Mouse (Mus musculus) kidney, adult 2 months (tissue): ENCODE measurements at regions not wholly inside any gene's neighbourhood (a gene's known extent, or its start where the extent isn't known, plus 50 kb on each side); places are given as distances from the start of the nearest gene placed in this dataset.

Experiments used
- CTCF ChIP-seq: fragments of 200-500 bp; conservative IDR thresholded peaks from 2 replicates; pipeline ENCODE4 v1.5.1; 2011; ENCODE audit warnings: low read depth, mild to moderate bottlenecking, control low read depth, low read length, moderate library complexity, mixed read lengths; ENCODE audit not compliant: insufficient read depth, insufficient read length
- POLR2A ChIP-seq: fragments of 200-500 bp; IDR thresholded peaks from one replicate; pipeline ENCODE4 v1.6.1; 2011; ENCODE audit warnings: low read depth, low read length, control low read depth

GRCm38 (mm10) chr3:39918601-39919000 lies 612.5 kb upstream of the Intu start:
- TF ChIP-seq CTCF: no peak
- no peak for TF ChIP-seq POLR2A
